Mouse (Mus musculus) G1E (cell line): ENCODE results near the gene Celf5.

Experiments
- CTCF ChIP-seq: IDR thresholded peaks from 2 replicates; pipeline ENCODE4 v1.5.1; 2012; ENCODE audit warnings: low read depth, low read length, inconsistent platforms, mixed read lengths
- GATA2 ChIP-seq: IDR thresholded peaks from 2 replicates; pipeline ENCODE4 v1.6.1; 2012; ENCODE audit warnings: low read depth, low read length, inconsistent platforms, borderline replicate concordance
- POLR2AphosphoS5 ChIP-seq: IDR thresholded peaks from 2 replicates; pipeline ENCODE4 v1.6.1; 2012; ENCODE audit warnings: low read depth, low read length, inconsistent platforms; ENCODE audit not compliant: insufficient replicate concordance
- TAL1 ChIP-seq: conservative IDR thresholded peaks from 2 replicates; pipeline ENCODE4 v1.6.1; 2012; ENCODE audit warnings: low read depth, low read length, inconsistent platforms, mixed read lengths

DNA sequence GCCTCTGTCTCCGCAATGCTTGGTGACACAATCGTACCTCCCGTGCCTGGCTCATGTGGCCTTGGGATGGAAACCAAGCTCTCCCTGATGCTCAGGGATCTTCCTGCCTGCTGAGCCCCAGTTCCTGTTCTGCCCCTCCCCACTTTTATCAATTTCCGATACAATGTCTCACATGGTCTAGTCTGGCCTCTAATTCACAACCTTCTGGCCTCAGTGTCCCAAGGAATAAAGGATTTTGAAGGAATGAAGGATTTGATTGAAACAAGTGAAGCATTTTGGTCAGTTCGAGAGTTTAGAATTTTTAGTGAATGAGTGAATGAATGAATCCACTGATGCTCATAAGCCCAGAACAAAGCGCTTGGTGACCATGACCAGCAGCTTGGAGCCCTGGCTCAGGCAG is 40.6 kb upstream of the Celf5 start:
- no peak for TF ChIP-seq CTCF
- TF ChIP-seq GATA2 = no peak
- no peak for TF ChIP-seq POLR2AphosphoS5
- TF ChIP-seq TAL1 = no peak
